Mouse (Mus musculus): ENCODE data around the gene Skp1a. TPM values are rescaled to one million over a fixed set of nuclear protein-coding genes. Genes with fewer than 3 reads are reported as not detected.
"Not testable (repeated sequence)": the region's sequence is repeated elsewhere in the genome, so short reads cannot be mapped to it uniquely, and the experiment has no call there.

Skp1a gene
- total RNA-seq (2014; rRNA removed) (466 and 613 TPM in 2 replicates), polyA plus RNA-seq (2015; fragmentation: Nextera tagmentation; extraction: Ambion mirVana) (1,145 and 1,185 TPM in 2 replicates)

DNA sequence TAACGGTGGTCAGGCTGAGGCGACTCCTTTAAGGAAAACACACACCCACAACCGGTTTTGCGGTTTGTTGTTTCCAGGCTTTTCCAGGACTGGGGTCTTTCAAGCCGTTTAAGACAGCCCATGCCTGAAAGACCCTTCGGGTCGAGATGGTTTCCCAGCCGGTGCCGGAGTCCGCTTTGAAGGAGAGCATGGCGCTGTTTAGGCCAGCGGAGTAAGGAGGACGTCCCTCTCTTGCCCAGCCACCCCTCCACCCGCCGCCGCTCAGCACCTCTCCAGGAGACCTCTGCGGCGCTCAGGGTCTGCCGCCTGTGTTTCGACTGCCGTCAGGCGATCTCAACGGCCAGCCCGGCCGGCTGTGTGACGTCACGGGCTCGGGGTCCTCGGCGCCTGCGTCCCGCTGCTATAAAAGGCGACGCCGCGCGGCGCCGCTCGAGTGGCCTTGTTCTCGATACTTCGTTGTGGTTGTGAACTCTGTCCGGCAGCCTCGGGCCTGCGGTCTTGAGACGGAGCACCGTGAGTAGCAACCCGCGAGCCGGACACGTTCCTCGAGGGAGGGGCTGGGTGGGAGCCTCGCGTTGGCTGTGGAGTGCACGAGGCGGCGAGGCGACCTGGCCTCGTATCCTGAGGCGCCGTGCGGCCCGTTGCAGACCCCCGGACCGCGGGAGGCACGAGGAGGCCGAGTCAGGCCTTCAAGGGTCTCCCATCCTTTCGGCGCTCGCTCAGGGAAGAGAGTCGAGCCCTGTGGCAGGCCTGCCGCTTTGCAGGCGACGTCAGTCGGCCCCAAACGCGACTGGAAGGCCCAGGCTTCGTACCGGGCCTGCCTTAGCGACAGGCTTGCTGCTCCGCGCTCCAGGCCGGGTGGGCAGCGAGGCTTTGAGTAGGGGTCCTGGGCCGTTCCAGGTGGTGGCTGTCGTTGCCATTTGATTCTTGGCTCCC is at the start of gene Skp1a:
Gene Skp1a, plus strand, starts transcription at position 390 of the 936 bp plus-strand sequence.
- no peak; the same call in 1 of the 2 replicates for TF ChIP-seq CTCF (IDR thresholded peaks at IDR 0.05)
- DNase-seq (ENCODE audit: low spot score), result peak; percentile 93
- peak; percentile 94 for ATAC-seq (ENCODE audit: low FRiP score)
- peak within 1 kb of the TSS; percentile 99 for H3K27ac ChIP-seq (ENCODE audit: low read depth, low read length)
- under 1% methylated on average over 87 of the region's 87 CpGs for WGBS
- H3K4me2 ChIP-seq (ENCODE audit: low read depth, low read length, poor library complexity, severe bottlenecking), result peak within 1 kb of the TSS; percentile 63
- H3K9ac ChIP-seq (replicated peaks; ENCODE audit: low read length, poor library complexity, severe bottlenecking), result peak within 1 kb of the TSS; percentile 94
- no peaks in the 10 kb centered on the region for H3K27me3 ChIP-seq (ENCODE audit: insufficient read depth, low read length)
- no peaks in the 10 kb centered on the region for H3K36me3 ChIP-seq (ENCODE audit: insufficient read depth, low read length)
- peaks cover 11% of the 10 kb centered on the region; the same call in 1 of the 2 replicates for H3K4me1 ChIP-seq (ENCODE audit: insufficient read depth, low read length)
- no peaks in the 10 kb centered on the region for H3K9me3 ChIP-seq (ENCODE audit: low read length)
- H3K4me3 ChIP-seq (ENCODE audit: low read depth, low read length), result peak within 1 kb of the TSS; percentile 89

- not testable (repeated sequence) for H3K9me3 ChIP-seq (ENCODE audit: low read length); H3K27me3 ChIP-seq (ENCODE audit: insufficient read depth, low read length); H3K36me3 ChIP-seq (ENCODE audit: insufficient read depth, low read length); DNase-seq (ENCODE audit: low spot score); H3K27ac ChIP-seq (ENCODE audit: low read depth, low read length); ATAC-seq (ENCODE audit: low FRiP score); H3K9ac ChIP-seq (replicated peaks; ENCODE audit: low read length, poor library complexity, severe bottlenecking); H3K4me3 ChIP-seq (ENCODE audit: low read depth, low read length); H3K4me2 ChIP-seq (ENCODE audit: low read depth, low read length, poor library complexity, severe bottlenecking); H3K4me1 ChIP-seq (ENCODE audit: insufficient read depth, low read length)
- 96% methylated on average over 8 of the region's 8 CpGs for WGBS
These were observed 35.2 kb upstream of the Skp1a start for GRCm38 (mm10) chr11:52196496-52197023.

DNA sequence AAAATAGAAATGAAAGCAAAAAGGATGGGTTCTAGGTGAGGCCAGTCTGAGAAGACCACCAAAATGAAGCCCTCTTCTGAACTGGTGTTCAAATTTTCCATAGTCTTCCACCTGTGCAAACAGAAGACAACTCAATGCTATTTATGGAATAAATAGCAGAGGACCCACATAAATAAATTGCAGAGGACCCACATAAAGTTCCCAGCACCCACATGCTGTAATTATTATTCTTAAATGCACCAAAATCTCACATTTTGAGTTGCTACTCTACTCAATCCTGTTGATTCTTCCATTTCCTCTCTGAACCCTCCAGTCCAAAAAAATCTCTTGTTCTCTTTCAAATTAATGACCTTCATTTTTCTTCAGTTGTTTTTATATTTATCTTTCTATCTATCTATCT is 17.9 kb upstream of the Skp1a start, which contains the start of gene Olfr1371:
Gene Olfr1371, minus strand, starts transcription at position 101 of the 400 bp plus-strand sequence.
- DNase-seq (ENCODE audit: low spot score), result no peak
- TF ChIP-seq CTCF (IDR thresholded peaks at IDR 0.05), result no peak
- no peaks in the 10 kb centered on the region for H3K4me1 ChIP-seq (ENCODE audit: insufficient read depth, low read length)
- no peak within 1 kb of the TSS for H3K9ac ChIP-seq (replicated peaks; ENCODE audit: low read length, poor library complexity, severe bottlenecking)
- no peaks in the 10 kb centered on the region for H3K36me3 ChIP-seq (ENCODE audit: insufficient read depth, low read length)
- no peaks in the 10 kb centered on the region for H3K27me3 ChIP-seq (ENCODE audit: insufficient read depth, low read length)
- no peaks in the 10 kb centered on the region for H3K9me3 ChIP-seq (ENCODE audit: low read length)
- H3K4me2 ChIP-seq (ENCODE audit: low read depth, low read length, poor library complexity, severe bottlenecking), result no peak within 1 kb of the TSS
- ATAC-seq (ENCODE audit: low FRiP score), result no peak
- no peak within 1 kb of the TSS for H3K27ac ChIP-seq (ENCODE audit: low read depth, low read length)
- no peak within 1 kb of the TSS for H3K4me3 ChIP-seq (ENCODE audit: low read depth, low read length)

- Histone ChIP-seq H3K36me3 (ENCODE audit: insufficient read depth, low read length) (no peaks in the 10 kb centered on the region), H3K27me3 (ENCODE audit: insufficient read depth, low read length) (0 out of 2 replicates have a peak, but pooled peaks cover 3% of the 10 kb centered on the region), H3K4me3 (ENCODE audit: low read depth, low read length) (no peak overlapping the region), H3K9ac (replicated peaks; ENCODE audit: low read length, poor library complexity, severe bottlenecking) (no peak overlapping the region), H3K4me1 (ENCODE audit: insufficient read depth, low read length) (no peaks in the 10 kb centered on the region), H3K27ac (ENCODE audit: low read depth, low read length) (no peak overlapping the region), H3K9me3 (ENCODE audit: low read length) (no peaks in the 10 kb centered on the region), H3K4me2 (ENCODE audit: low read depth, low read length, poor library complexity, severe bottlenecking) (no peak overlapping the region)
- peak; percentile 84 for TF ChIP-seq CTCF (IDR thresholded peaks at IDR 0.05)
- WGBS, result 6% methylated on average over 4 of the region's 4 CpGs
- peak; percentile 68; the same call in 1 of the 2 replicates for ATAC-seq (ENCODE audit: low FRiP score)
- peak; percentile 78 for DNase-seq (ENCODE audit: low spot score)
These were observed 11.5 kb upstream of the Skp1a start for GRCm38 (mm10) chr11:52220282-52220681.

DNA sequence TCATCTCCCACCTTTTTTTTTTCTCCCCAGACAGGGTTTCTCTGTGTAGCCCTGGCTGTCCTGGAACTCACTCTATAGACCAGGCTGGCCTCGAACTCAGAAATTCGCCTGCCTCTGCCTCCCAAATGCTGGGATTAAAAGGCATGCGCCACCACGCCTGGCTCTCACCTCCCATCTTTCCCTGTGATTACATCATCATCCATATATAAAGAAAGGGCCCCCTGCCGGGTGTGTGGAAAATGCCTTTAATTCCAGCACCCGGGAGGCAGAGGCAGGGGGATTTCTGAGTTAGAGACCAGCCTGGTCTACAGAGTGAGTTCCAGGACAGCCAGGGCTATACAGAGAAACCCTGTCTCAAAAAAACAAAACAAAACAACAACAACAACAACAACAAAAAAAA is 9.9 kb upstream of the Skp1a start:
- not testable (repeated sequence) for H3K4me1 ChIP-seq (ENCODE audit: insufficient read depth, low read length); DNase-seq (ENCODE audit: low spot score); H3K9me3 ChIP-seq (ENCODE audit: low read length); H3K27ac ChIP-seq (ENCODE audit: low read depth, low read length); H3K4me3 ChIP-seq (ENCODE audit: low read depth, low read length); ATAC-seq (ENCODE audit: low FRiP score); H3K4me2 ChIP-seq (ENCODE audit: low read depth, low read length, poor library complexity, severe bottlenecking); H3K27me3 ChIP-seq (ENCODE audit: insufficient read depth, low read length); H3K36me3 ChIP-seq (ENCODE audit: insufficient read depth, low read length); H3K9ac ChIP-seq (replicated peaks; ENCODE audit: low read length, poor library complexity, severe bottlenecking)
- WGBS, result 88% methylated on average over 6 of the region's 6 CpGs

- no peaks in the 10 kb centered on the region for H3K36me3 ChIP-seq (ENCODE audit: insufficient read depth, low read length)
- 74% methylated on average over 6 of the region's 6 CpGs for WGBS
- no peak overlapping the region for H3K4me2 ChIP-seq (ENCODE audit: low read depth, low read length, poor library complexity, severe bottlenecking)
- H3K27me3 ChIP-seq (ENCODE audit: insufficient read depth, low read length), result 0 out of 2 replicates have a peak, but pooled peaks cover 3% of the 10 kb centered on the region
- H3K4me1 ChIP-seq (ENCODE audit: insufficient read depth, low read length), result no peaks in the 10 kb centered on the region
- H3K9ac ChIP-seq (replicated peaks; ENCODE audit: low read length, poor library complexity, severe bottlenecking), result no peak overlapping the region
- TF ChIP-seq CTCF (IDR thresholded peaks at IDR 0.05), result peak; percentile 38
- no peaks in the 10 kb centered on the region for H3K9me3 ChIP-seq (ENCODE audit: low read length)
- ATAC-seq (ENCODE audit: low FRiP score) (no peak), DNase-seq (ENCODE audit: low spot score) (no peak)
- H3K4me3 ChIP-seq (ENCODE audit: low read depth, low read length), result no peak overlapping the region
- H3K27ac ChIP-seq (ENCODE audit: low read depth, low read length), result no peak overlapping the region
These were observed 8.9 kb upstream of the Skp1a start for GRCm38 (mm10) chr11:52222891-52223290.
